Mouse (Mus musculus): ENCODE data around the gene Ryr1. TPM values are rescaled to one million over a fixed set of nuclear protein-coding genes. Genes with fewer than 3 reads are reported as not detected.
"Not testable (repeated sequence)": the region's sequence is repeated elsewhere in the genome, so short reads cannot be mapped to it uniquely, and the experiment has no call there.

The Ryr1 gene
- polyA plus RNA-seq, 1 experiment from 2014 or later, result 0.55 TPM

DNA sequence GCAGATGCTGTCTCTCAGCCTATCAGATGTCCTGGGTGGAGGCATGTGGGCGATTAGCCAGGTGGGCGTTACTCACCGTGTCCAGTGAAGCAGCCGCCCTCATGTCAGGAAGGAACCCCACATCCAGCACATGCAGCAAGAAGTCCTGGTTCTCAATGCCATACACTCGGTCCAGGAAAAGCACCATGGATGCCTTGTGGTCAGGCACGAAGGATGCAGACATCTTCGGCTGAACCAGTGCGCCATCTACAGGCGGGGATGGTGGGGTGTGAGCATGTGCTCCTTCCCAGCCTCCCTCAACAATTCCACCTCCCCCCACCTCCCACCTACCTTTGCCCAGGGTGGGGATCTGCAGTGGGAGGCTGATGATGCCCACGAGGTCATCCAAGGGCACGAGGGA, 52.3 kb downstream of the Ryr1 start:
- Histone ChIP-seq H3K4me2 (no peak overlapping the region), H3K4me3 (ENCODE audit: low read depth, low read length) (no peak overlapping the region), H3K27ac (ENCODE audit: low read depth, low read length) (no peak overlapping the region), H3K9me3 (ENCODE audit: control insufficient read depth, low read length) (no peaks in the 10 kb centered on the region), H3K27me3 (ENCODE audit: control insufficient read depth, insufficient read depth, low read length) (no peaks in the 10 kb centered on the region), H3K9ac (ENCODE audit: low read length) (no peak overlapping the region), H3K4me1 (ENCODE audit: control insufficient read depth, insufficient read depth, low read length) (peaks cover 12% of the 10 kb centered on the region), H3K36me3 (ENCODE audit: control insufficient read depth, insufficient read depth, low read length) (no peaks in the 10 kb centered on the region)
- DNase-seq (ENCODE audit: low spot score, missing footprints) (peak; percentile 90), ATAC-seq (ENCODE audit: low FRiP score) (no peak)
- WGBS, result 46% methylated on average over 11 of the region's 11 CpGs

DNA sequence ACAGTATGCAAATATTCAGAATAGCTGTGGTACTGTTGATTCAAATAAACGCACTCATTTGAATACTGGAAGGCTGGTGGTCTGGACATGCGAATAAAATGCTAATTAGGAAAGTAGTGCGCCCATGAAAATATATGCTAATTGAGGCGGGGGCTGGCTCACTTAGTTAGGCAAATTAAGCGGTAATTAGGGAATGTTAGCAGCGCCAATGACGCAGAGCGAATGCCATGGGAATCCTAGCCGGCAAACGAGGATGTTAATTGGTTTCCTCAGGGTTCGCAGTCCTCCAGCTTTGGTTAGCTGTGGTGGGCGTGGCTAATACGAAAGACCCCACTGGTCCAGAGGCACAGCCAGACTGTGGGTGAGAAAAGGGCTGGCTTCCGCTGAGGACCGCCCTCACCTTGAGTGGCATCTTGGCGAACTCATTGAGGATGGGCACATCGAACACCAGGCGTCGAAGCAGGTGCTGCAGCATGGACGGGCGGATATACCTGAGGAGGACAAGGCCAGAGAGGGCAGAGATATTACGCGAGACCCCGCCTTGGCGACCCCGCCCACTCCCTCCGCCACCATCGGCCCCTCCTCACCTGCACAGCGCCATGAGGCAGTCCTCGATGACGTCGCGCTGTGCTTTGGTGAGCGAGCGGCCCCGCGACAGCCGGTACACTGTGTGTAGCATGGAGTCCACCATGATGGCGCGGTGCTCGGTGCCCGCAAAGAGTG, 53.6 kb downstream of the Ryr1 start:
- WGBS, result 5% methylated on average over 42 of the region's 42 CpGs
- H3K27ac ChIP-seq (ENCODE audit: low read depth, low read length), result no peak overlapping the region
- H3K4me3 ChIP-seq (ENCODE audit: low read depth, low read length), result peak overlapping the region; percentile 35
- H3K27me3 ChIP-seq (ENCODE audit: control insufficient read depth, insufficient read depth, low read length), result no peaks in the 10 kb centered on the region
- peak; percentile 91 for DNase-seq (ENCODE audit: low spot score, missing footprints)
- no peaks in the 10 kb centered on the region for H3K9me3 ChIP-seq (ENCODE audit: control insufficient read depth, low read length)
- peak; percentile 80 for ATAC-seq (ENCODE audit: low FRiP score)
- no peaks in the 10 kb centered on the region for H3K36me3 ChIP-seq (ENCODE audit: control insufficient read depth, insufficient read depth, low read length)
- H3K9ac ChIP-seq (ENCODE audit: low read length), result peak overlapping the region; percentile 26; the same call in 1 of the 2 replicates
- peaks cover 12% of the 10 kb centered on the region for H3K4me1 ChIP-seq (ENCODE audit: control insufficient read depth, insufficient read depth, low read length)
- H3K4me2 ChIP-seq, result peak overlapping the region; percentile 55

DNA sequence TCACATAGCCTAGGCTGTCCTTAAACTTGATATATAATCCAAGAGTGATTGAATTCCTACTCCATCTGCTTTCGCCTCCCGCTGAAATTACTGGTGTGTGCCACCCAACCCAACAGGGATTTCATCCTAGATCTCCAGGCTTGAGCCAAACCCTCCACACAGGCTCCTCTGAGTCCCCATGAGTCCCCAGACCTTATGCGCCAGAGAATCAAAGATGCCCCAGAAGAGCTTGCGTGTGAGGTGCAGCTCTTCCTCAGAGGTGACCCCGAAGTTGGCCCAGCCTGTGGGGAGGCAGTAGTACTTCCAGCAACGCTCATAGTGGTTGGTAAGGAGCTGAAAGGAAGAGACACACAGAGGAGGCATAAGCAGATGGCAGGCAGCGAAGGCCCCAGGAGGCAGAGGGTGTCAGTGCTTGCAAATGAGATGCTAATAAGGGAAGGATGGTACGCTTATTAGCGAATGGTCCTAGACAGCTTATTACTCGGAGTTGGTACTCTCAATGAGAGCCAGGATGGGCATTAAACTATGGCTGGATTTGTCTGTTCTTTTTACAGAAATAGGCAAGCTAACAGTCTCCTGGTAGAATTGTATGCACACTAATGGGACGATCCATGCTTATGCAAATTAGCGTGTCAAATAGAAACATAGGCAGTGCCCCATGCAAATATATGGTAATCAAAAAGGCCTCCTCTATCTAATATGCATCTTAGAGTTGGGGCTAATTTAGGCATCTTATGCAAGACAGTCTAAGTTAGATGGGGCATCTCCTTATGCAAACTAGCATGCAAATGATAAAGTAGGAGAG, 54.4 kb downstream of the Ryr1 start:
- Histone ChIP-seq H3K4me1 (ENCODE audit: control insufficient read depth, insufficient read depth, low read length) (peaks cover 12% of the 10 kb centered on the region), H3K9me3 (ENCODE audit: control insufficient read depth, low read length) (no peaks in the 10 kb centered on the region), H3K27ac (ENCODE audit: low read depth, low read length) (no peak overlapping the region; the same call in 1 of the 2 replicates), H3K27me3 (ENCODE audit: control insufficient read depth, insufficient read depth, low read length) (no peaks in the 10 kb centered on the region), H3K4me2 (peak overlapping the region; percentile 55), H3K4me3 (ENCODE audit: low read depth, low read length) (no peak overlapping the region), H3K36me3 (ENCODE audit: control insufficient read depth, insufficient read depth, low read length) (no peaks in the 10 kb centered on the region), H3K9ac (ENCODE audit: low read length) (no peak overlapping the region)
- ATAC-seq (ENCODE audit: low FRiP score) (peak; percentile 60; the same call in 1 of the 2 replicates), DNase-seq (ENCODE audit: low spot score, missing footprints) (peak; percentile 75)
- 67% methylated on average over 12 of the region's 12 CpGs for WGBS

DNA sequence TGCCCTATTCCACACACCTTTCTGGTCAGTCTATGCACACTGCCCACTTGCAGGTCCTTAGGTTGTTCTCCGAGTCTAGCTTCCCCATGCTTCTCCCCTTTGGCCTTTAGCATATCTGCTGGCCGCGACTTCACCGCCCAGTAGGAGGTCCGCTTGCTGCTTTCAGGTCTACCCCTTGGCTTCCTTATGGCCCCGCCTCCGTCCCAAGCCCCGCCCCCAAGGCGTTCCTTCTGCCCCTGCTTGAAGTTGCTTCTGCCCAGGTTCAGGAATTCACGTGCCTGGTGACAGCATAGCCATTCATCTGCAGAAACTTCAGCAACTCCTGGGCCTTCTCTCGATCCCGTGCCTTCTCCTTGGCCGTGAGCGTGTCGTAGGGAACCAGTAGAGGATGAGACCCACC, 57.2 kb downstream of the Ryr1 start:
- H3K9ac ChIP-seq (ENCODE audit: low read length), result no peak overlapping the region
- H3K27me3 ChIP-seq (ENCODE audit: control insufficient read depth, insufficient read depth, low read length), result no peaks in the 10 kb centered on the region
- no peaks in the 10 kb centered on the region for H3K36me3 ChIP-seq (ENCODE audit: control insufficient read depth, insufficient read depth, low read length)
- DNase-seq (ENCODE audit: low spot score, missing footprints), result no peak
- no peak overlapping the region for H3K4me2 ChIP-seq
- no peak for ATAC-seq (ENCODE audit: low FRiP score)
- WGBS, result 10% methylated on average over 15 of the region's 15 CpGs
- H3K4me1 ChIP-seq (ENCODE audit: control insufficient read depth, insufficient read depth, low read length), result peaks cover 12% of the 10 kb centered on the region
- H3K9me3 ChIP-seq (ENCODE audit: control insufficient read depth, low read length), result no peaks in the 10 kb centered on the region
- H3K27ac ChIP-seq (ENCODE audit: low read depth, low read length), result no peak overlapping the region
- H3K4me3 ChIP-seq (ENCODE audit: low read depth, low read length), result no peak overlapping the region

DNA sequence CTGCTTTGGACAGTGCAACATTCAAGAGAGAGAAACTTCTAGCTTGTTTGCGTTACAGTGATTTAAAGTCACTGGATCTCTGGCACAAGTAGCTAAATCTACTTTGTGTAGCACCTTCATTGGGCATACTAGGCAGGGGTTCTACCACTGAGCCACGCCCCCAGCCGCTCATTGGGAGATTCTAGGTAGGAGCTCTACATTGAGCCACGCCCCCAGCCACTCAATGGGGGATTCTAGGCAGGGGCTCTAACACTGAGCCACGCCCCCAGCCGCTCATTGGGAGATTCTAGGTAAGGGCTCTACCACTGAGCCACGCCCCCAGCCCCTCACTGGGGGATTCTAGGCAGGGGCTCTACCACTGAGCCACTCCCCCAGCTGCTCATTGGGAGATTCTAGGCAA, 61.5 kb downstream of the Ryr1 start:
- H3K9me3 ChIP-seq (ENCODE audit: control insufficient read depth, low read length), result not testable (repeated sequence)

DNA sequence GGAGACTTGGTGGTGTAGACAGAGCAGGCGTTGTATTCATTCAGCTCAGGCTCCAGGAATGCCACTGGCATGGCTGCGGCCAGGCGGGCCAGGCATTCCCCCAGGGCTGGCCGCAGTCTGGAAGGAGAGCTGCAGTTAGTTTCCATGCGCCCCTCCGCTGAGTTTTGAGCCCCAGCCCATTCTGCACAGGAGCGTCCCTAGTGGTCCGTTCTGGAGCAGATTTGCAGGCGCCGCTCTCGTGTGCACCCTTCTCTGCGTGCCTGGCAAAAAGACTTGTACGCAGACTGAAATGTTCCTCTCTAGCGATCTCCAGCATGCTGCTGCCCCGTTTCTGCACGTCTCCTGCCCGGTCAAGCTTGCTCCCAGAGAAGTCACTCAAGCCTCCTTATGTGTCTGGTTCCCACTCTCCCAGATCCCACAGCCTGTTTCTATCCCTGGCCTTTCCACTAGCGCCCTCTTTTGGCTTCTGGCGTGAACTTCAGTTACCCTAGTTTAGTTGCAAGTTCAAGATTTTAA, 63.4 kb downstream of the Ryr1 start:
- no peak overlapping the region; the same call in 1 of the 2 replicates for H3K9ac ChIP-seq (ENCODE audit: low read length)
- DNase-seq (ENCODE audit: low spot score, missing footprints) (peak; percentile 96), ATAC-seq (ENCODE audit: low FRiP score) (no peak)
- no peaks in the 10 kb centered on the region for H3K36me3 ChIP-seq (ENCODE audit: control insufficient read depth, insufficient read depth, low read length)
- H3K4me2 ChIP-seq, result peak overlapping the region; percentile 10; the same call in 1 of the 2 replicates
- no peak overlapping the region for H3K4me3 ChIP-seq (ENCODE audit: low read depth, low read length)
- no peaks in the 10 kb centered on the region for H3K9me3 ChIP-seq (ENCODE audit: control insufficient read depth, low read length)
- no peaks in the 10 kb centered on the region for H3K4me1 ChIP-seq (ENCODE audit: control insufficient read depth, insufficient read depth, low read length)
- H3K27me3 ChIP-seq (ENCODE audit: control insufficient read depth, insufficient read depth, low read length), result no peaks in the 10 kb centered on the region
- H3K27ac ChIP-seq (ENCODE audit: low read depth, low read length), result no peak overlapping the region
- 11% methylated on average over 19 of the region's 19 CpGs for WGBS

More for the DNA sequence above, 61.5 kb downstream of the Ryr1 start:
- H3K36me3 ChIP-seq (ENCODE audit: control insufficient read depth, insufficient read depth, low read length); H3K27ac ChIP-seq (ENCODE audit: low read depth, low read length); H3K9ac ChIP-seq (ENCODE audit: low read length); ATAC-seq (ENCODE audit: low FRiP score); H3K4me3 ChIP-seq (ENCODE audit: low read depth, low read length); H3K27me3 ChIP-seq (ENCODE audit: control insufficient read depth, insufficient read depth, low read length); DNase-seq (ENCODE audit: low spot score, missing footprints); H3K4me1 ChIP-seq (ENCODE audit: control insufficient read depth, insufficient read depth, low read length); H3K4me2 ChIP-seq: not testable (repeated sequence)
- WGBS, result 66% methylated on average over 7 of the region's 7 CpGs

DNA sequence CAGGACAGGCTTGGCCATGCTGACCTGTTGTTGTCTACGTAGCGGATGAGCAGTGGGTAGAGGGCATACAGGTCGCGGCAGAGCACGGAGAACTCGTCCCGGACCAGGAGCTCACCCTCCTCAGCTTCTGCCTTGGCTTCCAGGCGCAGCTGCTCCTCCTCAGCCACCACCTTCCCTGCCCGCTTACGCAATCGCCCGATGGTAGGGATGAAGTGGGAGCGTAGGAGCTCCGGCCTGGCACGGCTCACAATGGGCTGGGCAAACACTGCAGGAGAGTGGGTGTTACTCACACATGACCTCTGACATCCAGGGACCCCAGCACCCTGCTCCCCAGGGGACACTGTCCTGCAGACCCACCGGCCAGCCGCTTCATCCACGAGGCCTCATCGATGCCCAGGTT, 65.5 kb downstream of the Ryr1 start:
- Histone ChIP-seq H3K27me3 (ENCODE audit: control insufficient read depth, insufficient read depth, low read length) (no peaks in the 10 kb centered on the region), H3K4me2 (no peak overlapping the region), H3K4me1 (ENCODE audit: control insufficient read depth, insufficient read depth, low read length) (no peaks in the 10 kb centered on the region), H3K4me3 (ENCODE audit: low read depth, low read length) (no peak overlapping the region), H3K9me3 (ENCODE audit: control insufficient read depth, low read length) (no peaks in the 10 kb centered on the region), H3K27ac (ENCODE audit: low read depth, low read length) (no peak overlapping the region), H3K9ac (ENCODE audit: low read length) (no peak overlapping the region), H3K36me3 (ENCODE audit: control insufficient read depth, insufficient read depth, low read length) (no peaks in the 10 kb centered on the region)
- WGBS, result 88% methylated on average over 19 of the region's 19 CpGs
- ATAC-seq (ENCODE audit: low FRiP score) (no peak), DNase-seq (ENCODE audit: low spot score, missing footprints) (no peak)

DNA sequence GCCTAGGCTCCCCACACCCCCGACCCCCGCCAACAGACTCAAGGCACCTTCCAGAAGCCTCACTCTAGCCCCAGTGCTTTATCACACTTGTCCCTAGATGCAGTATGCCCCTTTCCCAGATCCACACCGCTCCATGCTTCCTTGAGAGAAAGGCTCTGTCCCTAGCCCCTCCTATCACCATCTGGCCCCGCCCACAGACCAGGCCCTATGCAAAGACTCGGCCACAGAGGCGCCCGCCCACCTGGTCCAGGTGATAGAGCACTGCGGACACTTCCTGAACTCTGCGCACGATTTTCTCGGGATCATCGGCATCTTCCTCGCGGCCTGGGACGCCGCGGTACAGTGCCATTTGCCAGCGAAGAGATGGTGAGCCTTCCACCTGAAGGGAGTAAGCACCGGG, 72.2 kb downstream of the Ryr1 start:
- no peaks in the 10 kb centered on the region; the same call in 1 of the 2 replicates for H3K9me3 ChIP-seq (ENCODE audit: control insufficient read depth, low read length)
- H3K27ac ChIP-seq (ENCODE audit: low read depth, low read length), result no peak overlapping the region
- ATAC-seq (ENCODE audit: low FRiP score) (no peak), DNase-seq (ENCODE audit: low spot score, missing footprints) (no peak)
- H3K4me1 ChIP-seq (ENCODE audit: control insufficient read depth, insufficient read depth, low read length), result no peaks in the 10 kb centered on the region
- H3K4me2 ChIP-seq, result no peak overlapping the region
- H3K27me3 ChIP-seq (ENCODE audit: control insufficient read depth, insufficient read depth, low read length), result peaks cover 19% of the 10 kb centered on the region
- no peaks in the 10 kb centered on the region for H3K36me3 ChIP-seq (ENCODE audit: control insufficient read depth, insufficient read depth, low read length)
- H3K4me3 ChIP-seq (ENCODE audit: low read depth, low read length), result no peak overlapping the region
- no peak overlapping the region for H3K9ac ChIP-seq (ENCODE audit: low read length)
- WGBS, result 6% methylated on average over 19 of the region's 19 CpGs

DNA sequence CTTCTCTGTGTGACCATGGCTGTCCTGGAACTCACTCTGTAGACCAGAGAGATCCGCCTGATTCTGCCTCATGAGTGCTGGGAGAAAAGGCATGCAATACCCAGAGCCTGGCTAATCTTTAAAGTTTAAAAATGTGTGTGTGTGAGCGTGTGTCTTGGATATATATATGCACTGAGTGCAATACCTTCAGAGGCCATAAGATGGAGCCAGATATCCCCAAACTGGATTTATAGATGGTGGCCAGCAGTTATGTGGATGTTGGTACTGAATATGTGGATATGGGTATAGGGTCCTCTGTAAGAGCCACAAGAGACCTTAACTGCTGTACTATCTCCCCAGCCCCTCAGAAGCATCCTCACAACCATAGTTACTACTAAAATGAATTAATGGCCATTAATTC, 74.2 kb downstream of the Ryr1 start:
- Histone ChIP-seq H3K9ac (ENCODE audit: low read length) (no peak overlapping the region), H3K9me3 (ENCODE audit: control insufficient read depth, low read length) (no peaks in the 10 kb centered on the region; the same call in 1 of the 2 replicates), H3K4me2 (no peak overlapping the region), H3K27ac (ENCODE audit: low read depth, low read length) (no peak overlapping the region), H3K4me3 (ENCODE audit: low read depth, low read length) (no peak overlapping the region), H3K4me1 (ENCODE audit: control insufficient read depth, insufficient read depth, low read length) (no peaks in the 10 kb centered on the region), H3K27me3 (ENCODE audit: control insufficient read depth, insufficient read depth, low read length) (peaks cover 19% of the 10 kb centered on the region), H3K36me3 (ENCODE audit: control insufficient read depth, insufficient read depth, low read length) (no peaks in the 10 kb centered on the region)
- 40% methylated on average over 2 of the region's 2 CpGs for WGBS
- DNase-seq (ENCODE audit: low spot score, missing footprints) (peak; percentile 95), ATAC-seq (ENCODE audit: low FRiP score) (no peak)

Measured in midbrain, embryonic 11.5 days (tissue).